Mouse (Mus musculus) brown adipose tissue, adult 24 weeks (tissue): Measurements from ENCODE around the gene Nr1h3. TPM values are rescaled to one million over a fixed set of nuclear protein-coding genes. Genes with fewer than 3 reads are reported as not detected.

Experiments
- H3K27ac ChIP-seq: fragments of 200-500 bp; replicated peaks from 2 replicates; pipeline ENCODE4 v1.5.1; 2012; ENCODE audit warnings: low read depth, mild to moderate bottlenecking, low read length
- H3K4me1 ChIP-seq: fragments of 200-500 bp; 2 replicates; pipeline ENCODE4 v1.6.1; 2012; ENCODE audit warnings: low read length, mixed read lengths; ENCODE audit not compliant: control insufficient read depth, insufficient read depth, insufficient read length
- H3K4me3 ChIP-seq: fragments of 200-500 bp; 2 replicates; pipeline ENCODE4 v1.5.1; 2012; ENCODE audit warnings: low read depth, mild to moderate bottlenecking, low read length, moderate library complexity; ENCODE audit not compliant: insufficient read depth
- polyA plus RNA-seq: library from polyadenylated mRNA; stranded (reverse); fragments of >200 nt; gene quantifications from 2 replicates; pipeline ENCODE4 v1.2.4, GENCODE M21; 2012; ENCODE audit not compliant: missing spikeins, insufficient read depth, insufficient read length

Nr1h3 gene
- polyA plus RNA-seq, 1 experiment, result 45.2 TPM

DNA sequence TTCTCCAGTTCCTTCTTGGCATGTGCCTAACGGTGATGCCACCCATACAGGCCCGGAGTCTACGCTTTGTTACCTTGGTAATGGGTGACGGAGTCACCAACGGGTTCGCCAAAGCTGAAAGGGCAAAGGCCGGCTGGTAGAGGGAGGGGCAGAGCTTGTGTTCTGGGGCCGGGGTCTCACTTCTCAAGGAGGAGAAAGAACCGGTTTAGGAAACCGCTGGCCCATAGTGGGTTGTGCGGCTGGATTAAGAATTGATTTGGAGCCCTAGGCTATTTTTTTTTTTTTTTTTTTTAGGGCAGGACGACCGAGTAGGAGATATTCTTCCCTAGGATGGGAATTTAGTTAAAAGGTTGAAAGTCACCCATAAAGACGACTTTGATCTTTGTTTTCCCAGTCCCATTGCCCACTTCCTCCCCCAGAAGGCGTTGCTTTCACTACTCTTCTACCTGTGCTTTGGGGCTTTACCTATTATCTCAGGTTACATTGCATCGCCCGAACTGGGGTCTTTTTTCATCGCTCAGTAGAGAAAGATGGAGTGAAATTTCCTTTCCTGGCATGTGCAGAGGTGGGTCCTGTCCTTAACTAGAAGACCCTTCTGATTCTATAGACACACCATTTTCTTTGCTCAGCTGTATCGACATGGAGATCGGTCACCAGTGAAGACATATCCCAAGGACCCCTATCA lies 480 bp upstream of the Nr1h3 start:
- H3K27ac ChIP-seq, result peak overlapping the region; percentile 75
- peaks cover 7% of the 10 kb centered on the region; the same call in 1 of the 2 replicates for H3K4me1 ChIP-seq
- peak overlapping the region; percentile 84 for H3K4me3 ChIP-seq

DNA sequence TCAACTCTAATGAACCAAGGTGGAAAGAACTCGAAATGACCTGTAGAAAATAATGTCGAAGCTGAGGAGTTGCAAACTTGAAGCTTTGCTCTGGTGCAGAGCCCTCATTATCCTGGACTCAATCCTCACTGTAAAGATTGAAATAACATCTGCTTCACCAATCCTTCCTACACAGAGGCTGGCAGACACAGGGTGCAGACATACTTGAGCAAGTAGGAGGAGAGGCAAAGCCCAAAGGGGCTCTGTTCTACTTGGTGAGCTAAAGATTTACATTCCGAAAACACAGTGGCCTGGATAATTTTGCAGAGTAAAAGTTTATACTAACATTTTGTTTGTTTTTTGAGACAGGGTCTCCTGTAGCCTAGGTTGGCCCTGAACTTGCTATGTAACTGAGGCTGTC lies 3.7 kb downstream of the Nr1h3 start:
- no peak overlapping the region for H3K4me3 ChIP-seq
- H3K27ac ChIP-seq, result no peak overlapping the region
- H3K4me1 ChIP-seq, result peaks cover 23% of the 10 kb centered on the region

DNA sequence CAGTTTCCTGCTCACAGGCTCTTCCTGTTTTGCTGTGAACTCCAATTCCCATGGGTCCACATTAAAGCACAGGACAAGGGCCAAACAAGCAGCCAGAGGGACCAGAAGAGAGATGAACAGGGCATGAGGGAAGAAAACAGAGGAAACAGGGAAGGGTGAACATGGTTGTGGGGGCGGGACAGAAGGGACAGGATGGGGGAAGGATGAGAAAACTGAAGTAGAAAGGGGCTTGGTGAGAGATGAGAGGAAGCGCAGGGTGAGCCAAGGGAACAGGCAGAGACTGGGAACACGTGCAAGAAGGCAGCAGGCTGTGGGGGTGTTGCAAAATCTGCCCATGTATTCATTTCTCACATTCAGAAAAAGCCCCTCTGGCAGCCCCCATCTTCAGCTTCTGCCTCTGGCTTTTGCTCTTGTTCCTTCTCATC lies 6.0 kb downstream of the Nr1h3 start:
- Histone ChIP-seq H3K4me3 (no peak overlapping the region), H3K27ac (peak overlapping the region; percentile 71), H3K4me1 (peaks cover 20% of the 10 kb centered on the region)

DNA sequence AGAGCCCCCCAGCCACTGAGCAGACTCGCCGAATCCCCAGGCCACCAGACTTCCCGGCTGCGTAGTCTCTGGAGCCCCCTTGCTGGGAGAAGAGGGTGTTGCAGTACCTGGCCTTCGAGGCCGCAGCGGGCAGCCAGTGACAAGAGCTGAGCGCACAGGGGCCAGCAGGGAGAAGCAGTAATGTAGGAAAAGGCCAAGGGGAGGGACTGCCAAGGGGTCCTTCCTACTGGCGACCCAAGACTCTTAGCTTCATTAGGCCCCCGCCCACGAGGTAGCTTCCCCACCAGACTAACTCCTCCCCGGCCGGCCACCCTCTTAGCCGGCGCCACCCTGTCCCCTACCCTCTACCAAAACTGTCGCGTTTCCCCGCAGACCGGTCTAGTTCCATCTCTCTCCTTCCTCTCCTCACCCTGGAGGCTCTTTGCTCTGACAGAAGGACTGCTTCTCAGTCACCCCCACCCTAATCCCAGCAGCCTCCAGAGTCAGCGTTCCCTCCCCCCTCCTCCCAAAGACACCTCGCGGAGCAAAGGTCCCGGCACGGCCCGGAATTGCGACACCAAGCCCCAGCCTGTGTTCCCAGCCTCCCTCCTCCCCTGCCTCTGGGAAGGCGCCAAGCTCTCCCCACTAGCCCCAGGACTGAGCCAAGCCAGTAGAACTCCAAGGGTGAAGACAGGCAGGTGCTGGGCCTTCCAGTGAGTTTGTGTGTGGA lies 7.9 kb downstream of the Nr1h3 start:
- Histone ChIP-seq H3K4me3 (peak overlapping the region; percentile 81), H3K27ac (peak overlapping the region; percentile 98), H3K4me1 (peaks cover 20% of the 10 kb centered on the region)

DNA sequence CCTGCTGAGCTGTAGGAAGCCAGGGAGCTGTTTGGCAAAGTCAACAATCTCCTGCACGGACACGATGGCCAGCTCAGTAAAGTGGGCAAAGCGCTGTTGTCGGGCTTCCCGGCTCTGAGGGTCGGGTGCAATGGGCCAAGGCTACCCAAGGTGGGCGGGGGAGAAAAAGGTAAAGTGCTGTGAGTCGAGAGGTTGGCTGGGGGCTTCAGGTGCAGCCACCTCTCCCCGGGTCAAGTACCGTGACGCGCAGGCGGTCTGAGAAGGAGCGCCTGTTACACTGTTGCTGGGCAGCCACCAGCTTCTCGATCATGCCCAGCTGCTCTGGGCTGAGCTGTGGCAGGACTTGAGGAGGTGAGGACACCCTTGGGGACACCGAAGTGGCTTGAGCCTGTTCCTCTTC lies 12.1 kb downstream of the Nr1h3 start:
- Histone ChIP-seq H3K4me3 (no peak overlapping the region), H3K27ac (no peak overlapping the region), H3K4me1 (peaks cover 3% of the 10 kb centered on the region; the same call in 1 of the 2 replicates)

DNA sequence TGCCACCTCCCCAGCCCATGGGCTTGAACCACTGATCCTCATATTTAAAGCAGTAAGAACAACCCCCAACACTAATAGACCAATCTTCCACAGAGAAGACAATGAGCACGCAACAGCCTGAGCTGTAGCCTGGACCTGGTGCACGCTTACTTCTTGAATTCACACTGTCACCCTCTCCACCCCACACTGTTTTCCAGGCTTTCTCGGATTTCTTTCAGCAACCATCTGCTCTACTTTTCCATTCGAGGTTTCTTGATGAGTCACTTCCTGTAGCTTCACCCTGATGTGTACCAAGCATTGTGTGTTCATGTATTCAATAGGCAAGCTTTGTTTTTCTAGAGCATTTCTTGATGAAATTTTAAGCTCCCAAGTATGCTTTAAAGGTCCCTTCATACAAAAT lies 15.2 kb downstream of the Nr1h3 start:
- Histone ChIP-seq H3K4me1 (peaks cover 7% of the 10 kb centered on the region; the same call in 1 of the 2 replicates), H3K27ac (no peak overlapping the region), H3K4me3 (no peak overlapping the region)

DNA sequence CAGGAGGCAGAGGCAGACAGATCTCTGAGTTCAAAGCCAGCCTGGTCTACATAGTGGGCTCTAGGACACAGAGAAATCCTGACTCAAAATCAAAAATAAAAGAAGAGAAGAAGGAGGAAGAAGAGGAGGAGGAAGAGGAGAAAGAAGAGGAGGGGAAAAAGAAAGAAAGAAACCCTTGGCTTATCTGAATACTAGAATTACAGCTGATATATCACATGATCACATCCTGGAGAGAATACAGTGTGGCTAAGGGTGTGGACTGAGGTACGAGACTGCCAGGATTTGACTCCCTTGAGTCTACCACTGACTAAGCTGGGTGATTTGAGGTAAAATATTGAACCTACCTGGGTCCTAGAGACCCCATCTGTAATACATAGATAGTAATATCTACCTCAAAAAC lies 16.4 kb downstream of the Nr1h3 start:
- Histone ChIP-seq H3K4me3 (no peak overlapping the region), H3K27ac (no peak overlapping the region)

DNA sequence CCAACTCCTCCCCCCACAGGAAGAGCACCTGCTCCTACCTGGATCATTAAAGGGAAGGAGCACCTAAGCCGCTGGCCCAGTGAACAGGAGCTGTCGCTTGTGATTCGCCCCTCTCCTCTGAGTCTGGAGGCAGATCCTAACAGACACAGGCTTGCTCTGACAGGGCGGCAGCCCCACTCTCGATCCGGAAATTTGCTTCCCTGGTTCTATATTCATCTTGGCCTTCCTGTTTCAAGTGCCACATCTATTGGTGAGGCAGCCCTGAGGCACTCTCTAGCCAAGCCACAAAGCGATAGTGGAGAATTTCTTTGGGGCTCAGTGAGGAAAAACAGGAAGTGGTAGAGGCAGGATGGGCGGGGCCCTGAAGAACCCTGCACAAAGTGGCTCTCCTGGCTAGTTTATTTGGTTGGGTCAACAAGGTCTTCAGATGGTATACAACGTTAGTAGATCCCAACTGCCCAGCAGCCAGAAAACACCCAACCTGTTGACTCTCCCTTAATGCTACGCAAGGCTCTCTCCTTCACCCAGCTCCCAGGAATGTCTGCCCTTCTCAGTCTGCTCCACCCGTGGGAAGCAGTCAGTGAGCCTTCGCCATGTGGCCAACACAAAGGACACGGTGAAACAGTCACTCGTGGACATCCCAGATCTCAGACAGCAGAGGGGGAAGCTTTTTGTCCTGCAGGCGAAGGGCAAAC lies 18.8 kb downstream of the Nr1h3 start, which contains the start of gene Madd:
Gene Madd (minus strand): TSS at position 127 of the 695 bp plus-strand sequence.
- H3K4me3 ChIP-seq, result peak within 1 kb of the TSS; percentile 74
- peak within 1 kb of the TSS; percentile 83 for H3K27ac ChIP-seq
- H3K4me1 ChIP-seq, result peaks cover 10% of the 10 kb centered on the region

More for the DNA sequence above, 16.4 kb downstream of the Nr1h3 start:
- H3K4me1 ChIP-seq, result peaks cover 10% of the 10 kb centered on the region

DNA sequence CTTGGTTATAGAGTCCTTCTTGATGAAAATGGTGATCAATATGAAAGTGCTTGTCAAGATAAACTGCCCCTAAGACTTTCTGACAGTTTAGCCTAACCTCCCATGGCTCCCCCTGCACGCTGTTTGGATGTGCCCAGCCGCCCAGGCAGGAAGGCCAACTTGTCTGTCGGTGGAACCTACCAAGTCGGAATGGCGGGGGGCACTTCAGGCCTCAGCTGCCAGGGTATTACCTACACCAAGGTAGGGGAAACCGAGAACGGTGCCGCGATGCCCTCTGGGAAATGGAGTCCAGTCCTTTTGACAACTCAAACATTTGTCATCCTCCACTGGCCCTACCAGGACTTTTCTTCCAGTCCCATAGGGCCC lies 19.5 kb downstream of the Nr1h3 start:
- Histone ChIP-seq H3K27ac (peak overlapping the region; percentile 83), H3K4me1 (peaks cover 10% of the 10 kb centered on the region), H3K4me3 (peak overlapping the region; percentile 74)

DNA sequence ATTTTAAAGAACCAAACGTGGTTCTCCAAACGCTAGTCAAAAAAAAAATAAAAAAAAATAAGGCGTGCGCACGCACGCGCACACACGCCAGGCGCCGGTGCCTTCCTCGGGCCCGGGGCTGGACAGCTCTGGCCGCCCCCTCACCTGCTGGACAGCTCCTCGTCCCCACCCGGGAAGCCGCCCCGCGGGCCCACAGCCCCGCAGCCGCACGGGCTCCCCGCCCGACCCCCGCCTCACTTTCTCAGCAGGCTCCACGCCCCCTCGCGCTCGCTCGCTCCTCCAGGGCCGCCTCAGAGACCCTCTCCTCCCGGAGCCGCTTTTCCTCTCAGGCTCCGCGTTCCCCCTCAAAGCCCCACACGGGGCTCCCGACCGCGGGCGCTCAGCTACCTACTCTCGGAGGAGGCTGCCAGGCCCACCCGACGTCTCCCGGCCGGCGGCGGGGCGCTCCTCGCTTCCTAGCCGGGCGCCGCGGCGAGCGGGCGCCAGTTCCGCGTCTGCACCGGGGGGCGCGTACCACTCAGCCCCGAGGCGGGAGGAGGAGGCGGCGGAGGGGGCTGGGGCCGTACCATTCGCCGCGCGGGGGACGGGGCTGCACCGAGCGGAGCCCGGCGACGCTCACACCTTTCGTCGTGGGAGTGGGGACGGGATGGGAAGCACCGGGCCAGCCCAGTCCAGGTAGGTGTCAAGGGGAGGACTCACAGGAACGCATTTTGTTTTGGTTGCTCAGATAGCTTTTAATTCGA lies 20.1 kb downstream of the Nr1h3 start:
- Histone ChIP-seq H3K27ac (peak overlapping the region; percentile 56), H3K4me3 (peak overlapping the region; percentile 74)

DNA sequence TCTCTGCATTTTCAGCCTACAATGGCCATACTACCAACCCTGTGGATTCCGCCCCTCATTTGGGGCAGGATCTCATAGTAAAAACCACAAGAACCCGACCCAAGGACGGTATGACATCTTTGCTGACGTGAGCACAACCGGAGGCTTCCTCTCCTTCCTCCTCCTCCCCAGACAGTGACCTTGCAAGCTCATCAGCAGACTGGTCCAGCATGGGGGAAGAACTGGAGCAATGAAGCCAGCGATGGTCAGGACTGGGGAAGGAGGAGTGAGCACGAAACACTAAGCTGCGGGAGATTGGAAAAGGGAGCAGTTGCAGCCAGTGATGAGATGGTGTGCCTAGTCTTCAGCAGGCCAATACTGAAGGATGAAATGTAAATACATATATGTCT lies 20.6 kb downstream of the Nr1h3 start:
- Histone ChIP-seq H3K27ac (no peak overlapping the region), H3K4me3 (peak overlapping the region; percentile 74), H3K4me1 (peaks cover 10% of the 10 kb centered on the region)

More for the DNA sequence above, 20.1 kb downstream of the Nr1h3 start:
- H3K4me1 ChIP-seq, result peaks cover 10% of the 10 kb centered on the region

DNA sequence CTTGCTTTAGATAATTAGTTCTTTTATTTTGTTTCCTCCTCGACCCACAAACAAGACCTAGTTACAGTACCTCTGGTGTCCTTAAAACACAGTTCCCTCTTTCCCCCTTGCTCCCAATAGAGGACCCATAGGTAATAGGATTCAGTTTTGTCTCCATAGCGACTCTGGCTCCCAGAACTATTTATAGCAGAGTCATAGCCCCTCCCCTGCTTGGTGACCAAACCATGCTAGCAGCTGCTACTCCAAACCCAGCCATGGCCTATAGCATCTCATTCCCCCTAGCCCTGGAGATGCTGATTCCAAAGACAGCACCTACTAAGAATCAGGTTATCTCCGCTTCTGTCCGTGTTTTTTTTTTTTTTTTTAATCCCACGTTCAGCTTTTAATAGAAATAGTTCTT lies 21.9 kb downstream of the Nr1h3 start:
- H3K4me3 ChIP-seq, result no peak overlapping the region
- no peak overlapping the region for H3K27ac ChIP-seq
- peaks cover 10% of the 10 kb centered on the region for H3K4me1 ChIP-seq

DNA sequence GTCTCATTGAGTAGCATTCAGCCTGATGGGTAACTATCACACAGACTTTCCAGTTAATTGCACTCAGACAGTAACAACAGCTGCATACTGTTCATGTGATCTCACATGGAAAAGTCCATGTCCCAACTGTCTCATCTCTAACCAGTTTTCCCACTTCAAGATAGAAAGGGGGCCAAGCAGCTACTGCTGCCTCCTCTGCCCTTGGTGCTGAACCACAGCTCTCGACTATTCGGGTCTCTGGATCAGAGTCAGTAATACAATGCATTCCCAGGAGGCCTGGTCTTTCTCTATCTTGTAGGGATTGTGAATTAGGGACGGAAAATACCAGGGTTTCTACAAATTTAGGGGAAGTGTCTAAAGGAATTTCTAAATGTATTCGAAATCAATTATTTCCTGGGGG lies 22.8 kb downstream of the Nr1h3 start:
- Histone ChIP-seq H3K27ac (no peak overlapping the region), H3K4me3 (no peak overlapping the region), H3K4me1 (peaks cover 10% of the 10 kb centered on the region)

DNA sequence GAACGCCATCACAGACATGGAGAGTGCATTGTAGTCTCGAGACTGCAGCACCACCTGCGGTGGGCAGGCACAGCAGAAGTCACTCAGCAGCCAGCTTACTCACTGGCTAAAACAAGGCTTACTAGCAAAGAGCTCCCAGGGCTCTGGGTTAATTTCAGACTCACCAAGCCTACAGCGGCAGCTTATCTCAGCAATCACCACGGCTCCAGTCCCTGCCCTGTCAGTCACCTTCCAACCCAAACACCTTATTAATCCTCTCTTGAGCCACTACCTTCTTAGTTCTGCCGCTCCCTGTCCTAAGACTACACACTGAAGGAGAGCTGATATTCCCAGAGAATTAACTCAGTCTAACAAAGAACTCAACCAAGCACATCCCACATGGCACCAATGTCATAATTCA lies 26.4 kb downstream of the Nr1h3 start:
- Histone ChIP-seq H3K4me3 (no peak overlapping the region), H3K27ac (no peak overlapping the region), H3K4me1 (no peaks in the 10 kb centered on the region)

DNA sequence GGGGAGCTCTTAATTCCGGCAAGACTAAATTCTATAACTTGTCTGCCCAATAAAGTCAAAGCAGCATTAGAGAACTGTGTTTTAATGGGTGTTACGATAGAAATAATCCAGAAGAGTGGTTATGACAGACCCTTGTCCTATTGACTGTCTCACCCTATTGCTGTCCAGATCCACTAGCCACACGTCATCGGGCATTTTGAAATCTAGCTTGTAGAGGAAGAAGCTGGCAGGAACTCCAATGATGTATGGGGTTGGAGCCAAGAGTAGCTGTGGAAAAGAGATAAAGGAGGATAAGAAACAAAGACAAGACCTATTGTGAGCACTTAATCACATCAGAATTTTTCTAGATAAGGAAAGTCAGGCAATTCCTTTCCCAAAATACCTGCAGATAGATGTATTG lies 27.1 kb downstream of the Nr1h3 start:
- no peak overlapping the region for H3K4me3 ChIP-seq

More for the DNA sequence above, 27.1 kb downstream of the Nr1h3 start:
- Histone ChIP-seq H3K4me1 (no peaks in the 10 kb centered on the region), H3K27ac (no peak overlapping the region)
